Mouse (Mus musculus) embryonic facial prominence, embryonic 11.5 days (tissue): ENCODE results near the gene Cab39l. TPM values are rescaled to one million over a fixed set of nuclear protein-coding genes. Genes with fewer than 3 reads are reported as not detected.

ENCODE experiments used
- polyA plus RNA-seq: library from polyadenylated mRNA; unstranded; fragments of >200 nt; fragmentation: Nextera tagmentation; extraction: Ambion mirVana; gene quantifications from 2 replicates; pipeline ENCODE4 v1.2.1, GENCODE M21; 2014

Gene Cab39l
- polyA plus RNA-seq, 1 experiment from 2014 or later, result 61.8 TPM

Other genes with a start within 250 kb of the Cab39l start
- 98.7 and 105 TPM in 2 replicates for gene Rcbtb1, start 239.8 kb upstream of the Cab39l start, polyA plus RNA-seq
- gene Gm6904, start 180.8 kb upstream of the Cab39l start, polyA plus RNA-seq, result not detected in 2 replicates
- not detected in 2 replicates for gene Phf11a, start 143.4 kb upstream of the Cab39l start, polyA plus RNA-seq
- 0.25 TPM in 1 of 2 replicates, not detected in the other for gene Phf11b, start 99.6 kb upstream of the Cab39l start, polyA plus RNA-seq
- 0.61 and 0.79 TPM in 2 replicates for gene Phf11d, start 75.5 kb upstream of the Cab39l start, polyA plus RNA-seq
- gene Phf11c, start 45.6 kb upstream of the Cab39l start, polyA plus RNA-seq, result 0.60 and 1.2 TPM in 2 replicates
- gene Setdb2, start 88 bp upstream of the Cab39l start, polyA plus RNA-seq, result 14.0 and 15.4 TPM in 2 replicates
- gene Cdadc1, start 157.0 kb downstream of the Cab39l start, polyA plus RNA-seq, result 29.7 and 32.0 TPM in 2 replicates
- gene Shisa2, start 184.3 kb downstream of the Cab39l start, polyA plus RNA-seq, result 35.4 and 40.6 TPM in 2 replicates